Comparison of ENCODE assay signal across 7 mouse cellular contexts in the genomic region with DNA sequence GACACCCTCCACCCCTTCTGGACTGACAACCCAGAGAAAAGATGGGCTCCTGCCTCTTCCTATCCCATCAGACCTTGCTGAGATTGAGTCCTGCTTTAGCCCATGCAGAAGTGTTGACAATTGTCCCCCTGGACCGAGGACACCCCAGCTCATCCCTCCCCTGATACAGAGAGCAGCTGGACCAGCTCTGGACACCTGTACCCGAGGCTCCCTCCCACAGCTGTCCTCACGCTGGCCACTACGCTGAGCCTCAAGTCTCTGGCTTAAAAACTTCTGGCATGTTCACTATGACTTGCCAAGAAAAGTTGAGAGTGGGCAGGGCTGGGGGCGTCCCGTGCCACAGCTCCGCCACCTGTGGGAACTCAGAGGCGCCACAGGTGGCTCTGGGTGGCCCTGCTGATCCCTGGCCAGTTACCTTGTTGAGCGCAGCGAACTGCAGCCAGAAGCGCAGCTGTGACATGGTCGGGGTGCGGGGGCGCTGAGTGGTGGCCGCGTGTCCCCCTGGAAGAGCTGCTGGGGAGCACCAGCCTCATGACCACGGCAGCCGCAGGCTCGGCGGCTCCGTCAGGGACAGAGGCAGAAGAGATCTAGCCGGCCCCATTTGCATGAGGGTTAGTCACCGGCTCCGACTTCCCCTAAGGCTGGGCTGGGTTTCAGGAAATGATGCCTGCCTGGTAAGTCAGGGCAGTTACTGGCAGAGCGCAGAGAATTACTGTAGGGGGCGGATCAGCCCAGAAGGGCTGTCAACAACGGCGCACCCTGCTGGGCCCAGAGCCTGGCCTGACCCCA. TPM values are rescaled to one million over a fixed set of nuclear protein-coding genes. Genes with fewer than 3 reads are reported as not detected.
DNase-seq lines count a peak whose midpoint lies in the region; ATAC-seq and TF ChIP-seq lines count a peak whose summit lies in the region.

No protein-coding gene starts in this region.

- no peaks in the 10 kb centered on the region for H3K27me3 ChIP-seq in embryonic facial prominence, embryonic 12.5 days
- H3K27me3 ChIP-seq in heart, postnatal 0 days (ENCODE audit: control insufficient read depth, insufficient read depth, low read length), result no peaks in the 10 kb centered on the region
- H3K27me3 ChIP-seq in lung, postnatal 0 days (replicated peaks; ENCODE audit: insufficient read depth, low read length), result no peaks in the 10 kb centered on the region

- no peak; the same call in 1 of the 2 replicates for TF ChIP-seq EP300 in heart, postnatal 0 days (IDR thresholded peaks at IDR 0.05; ENCODE audit: low read depth)
- peak; percentile 81 for TF ChIP-seq EP300 in lung, postnatal 0 days (IDR thresholded peaks at IDR 0.05)

- no peaks in the 10 kb centered on the region for H3K9me3 ChIP-seq in embryonic facial prominence, embryonic 12.5 days
- no peaks in the 10 kb centered on the region for H3K9me3 ChIP-seq in heart, postnatal 0 days (replicated peaks; ENCODE audit: control insufficient read depth, low read length)
- no peaks in the 10 kb centered on the region for H3K9me3 ChIP-seq in lung, postnatal 0 days (ENCODE audit: low read length)

- no peak for ATAC-seq in embryonic facial prominence, embryonic 12.5 days (ENCODE audit: insufficient number of reproducible peaks, insufficient read depth, low FRiP score, low TSS enrichment)
- ATAC-seq in heart, postnatal 0 days (ENCODE audit: insufficient read depth, low read depth), result peak; percentile 57
- peak; percentile 84 for ATAC-seq in lung, postnatal 0 days

- peak overlapping the region; percentile 43 for H3K4me2 ChIP-seq in embryonic facial prominence, embryonic 12.5 days (replicated peaks)
- peak overlapping the region; percentile 56 for H3K4me2 ChIP-seq in heart, postnatal 0 days (ENCODE audit: low read depth, low read length)
- peak overlapping the region; percentile 62 for H3K4me2 ChIP-seq in lung, postnatal 0 days (replicated peaks; ENCODE audit: low read depth, low read length)

- H3K36me3 ChIP-seq in embryonic facial prominence, embryonic 12.5 days, result peaks cover 11% of the 10 kb centered on the region
- peaks cover 9% of the 10 kb centered on the region for H3K36me3 ChIP-seq in heart, postnatal 0 days (replicated peaks; ENCODE audit: control insufficient read depth, insufficient read depth, low read length)
- peaks cover 18% of the 10 kb centered on the region; the same call in 1 of the 2 replicates for H3K36me3 ChIP-seq in lung, postnatal 0 days (ENCODE audit: insufficient read depth, low read length)

- no peak overlapping the region for H3K27ac ChIP-seq in embryonic facial prominence, embryonic 12.5 days
- peak overlapping the region; percentile 59 for H3K27ac ChIP-seq in heart, postnatal 0 days (ENCODE audit: low read depth)
- peak overlapping the region; percentile 95 for H3K27ac ChIP-seq in lung, postnatal 0 days (ENCODE audit: low read length)

- 17% methylated on average over 28 of the region's 28 CpGs for WGBS in embryonic facial prominence, embryonic 12.5 days
- WGBS in heart, postnatal 0 days, result 19% methylated on average over 28 of the region's 28 CpGs
- 17% methylated on average over 28 of the region's 28 CpGs for WGBS in lung, postnatal 0 days

- peaks cover 41% of the 10 kb centered on the region for H3K4me1 ChIP-seq in embryonic facial prominence, embryonic 12.5 days
- H3K4me1 ChIP-seq in heart, postnatal 0 days (ENCODE audit: control insufficient read depth, insufficient read depth), result peaks cover 29% of the 10 kb centered on the region
- H3K4me1 ChIP-seq in lung, postnatal 0 days (ENCODE audit: insufficient read depth, low read depth, low read length), result peaks cover 45% of the 10 kb centered on the region

- H3K9ac ChIP-seq in embryonic facial prominence, embryonic 12.5 days, result no peak overlapping the region; the same call in 1 of the 2 replicates
- peak overlapping the region; percentile 36 for H3K9ac ChIP-seq in heart, postnatal 0 days (replicated peaks; ENCODE audit: low read depth, low read length)
- peak overlapping the region; percentile 60 for H3K9ac ChIP-seq in lung, postnatal 0 days (replicated peaks; ENCODE audit: low read depth)

- H3K4me3 ChIP-seq in embryonic facial prominence, embryonic 12.5 days, result 0 out of 2 replicates have a peak overlapping the region, but pooled peaks have one; percentile 15
- peak overlapping the region; percentile 32 for H3K4me3 ChIP-seq in heart, postnatal 0 days (ENCODE audit: low read depth, low read length)
- peak overlapping the region; percentile 42 for H3K4me3 ChIP-seq in lung, postnatal 0 days (ENCODE audit: low read depth, low read length)

- peak; percentile 33; the same call in 1 of the 2 replicates for TF ChIP-seq CTCF in heart, postnatal 0 days (IDR thresholded peaks at IDR 0.05; ENCODE audit: low read depth)
- TF ChIP-seq CTCF in lung, postnatal 0 days (IDR thresholded peaks at IDR 0.05), result peak; percentile 73

- DNase-seq in CD8-positive naive resting alpha-beta T cell, adult 2 months (ENCODE audit: low read depth in 2 of 2, low spot score in 2 of 2), result peak; percentile 73 to 79
- DNase-seq in Muller cell, postnatal 12 days (ENCODE audit: inconsistent ontology term), result peak; percentile 94
- DNase-seq in heart, postnatal 0 days (ENCODE audit: low spot score), result peak; percentile 78
- peak; percentile 59 to 77 for DNase-seq in kidney, postnatal 4 days
- DNase-seq in lung, postnatal 0 days (ENCODE audit: low spot score), result peak; percentile 96
- peak; percentile 66 for DNase-seq in spleen, adult 12 weeks (ENCODE audit: low spot score)

RNA-seq across cellular contexts. Expression of a gene that starts 28.0 kb away (rescaled TPM):
- polyA plus RNA-seq in embryonic facial prominence, embryonic 12.5 days (2016; fragmentation: Nextera tagmentation; extraction: Ambion mirVana), result 475 and 505 TPM in 2 replicates
- 490 and 500 TPM in 2 replicates for total RNA-seq in heart, postnatal 0 days (2014; rRNA removed; ENCODE audit: low replicate concordance)
- polyA plus RNA-seq in heart, postnatal 0 days (2015; fragmentation: Nextera tagmentation; extraction: Ambion mirVana), result 874 and 900 TPM in 2 replicates
- polyA plus RNA-seq in lung, postnatal 0 days (2015; fragmentation: Nextera tagmentation; extraction: Ambion mirVana), result 1,058 and 1,082 TPM in 2 replicates

RNA-seq across cellular contexts. Expression of a gene that starts 30.4 kb away (rescaled TPM):
- 15.2 and 16.1 TPM in 2 replicates for polyA plus RNA-seq in embryonic facial prominence, embryonic 12.5 days (2016; fragmentation: Nextera tagmentation; extraction: Ambion mirVana)
- total RNA-seq in heart, postnatal 0 days (2014; rRNA removed; ENCODE audit: low replicate concordance), result 21.1 and 22.0 TPM in 2 replicates
- 5.9 and 6.3 TPM in 2 replicates for polyA plus RNA-seq in heart, postnatal 0 days (2015; fragmentation: Nextera tagmentation; extraction: Ambion mirVana)
- 17.5 and 26.4 TPM in 2 replicates for polyA plus RNA-seq in lung, postnatal 0 days (2015; fragmentation: Nextera tagmentation; extraction: Ambion mirVana)

RNA-seq across cellular contexts. Expression of a gene that starts 35.4 kb away (rescaled TPM):
- 227 and 245 TPM in 2 replicates for polyA plus RNA-seq in embryonic facial prominence, embryonic 12.5 days (2016; fragmentation: Nextera tagmentation; extraction: Ambion mirVana)
- 70.6 and 106 TPM in 2 replicates for total RNA-seq in heart, postnatal 0 days (2014; rRNA removed; ENCODE audit: low replicate concordance)
- polyA plus RNA-seq in heart, postnatal 0 days (2015; fragmentation: Nextera tagmentation; extraction: Ambion mirVana), result 120 and 123 TPM in 2 replicates
- 178 and 202 TPM in 2 replicates for polyA plus RNA-seq in lung, postnatal 0 days (2015; fragmentation: Nextera tagmentation; extraction: Ambion mirVana)

RNA-seq across cellular contexts. Expression of a gene that starts 40.6 kb away (rescaled TPM):
- 17.2 and 18.5 TPM in 2 replicates for polyA plus RNA-seq in embryonic facial prominence, embryonic 12.5 days (2016; fragmentation: Nextera tagmentation; extraction: Ambion mirVana)
- total RNA-seq in heart, postnatal 0 days (2014; rRNA removed; ENCODE audit: low replicate concordance), result 40.3 and 57.4 TPM in 2 replicates
- 10.6 and 10.8 TPM in 2 replicates for polyA plus RNA-seq in heart, postnatal 0 days (2015; fragmentation: Nextera tagmentation; extraction: Ambion mirVana)
- polyA plus RNA-seq in lung, postnatal 0 days (2015; fragmentation: Nextera tagmentation; extraction: Ambion mirVana), result 19.0 and 19.8 TPM in 2 replicates

RNA-seq across cellular contexts. Expression of a gene that starts 58.6 kb away (rescaled TPM):
- polyA plus RNA-seq in embryonic facial prominence, embryonic 12.5 days (2016; fragmentation: Nextera tagmentation; extraction: Ambion mirVana), result 7.1 and 8.1 TPM in 2 replicates
- total RNA-seq in heart, postnatal 0 days (2014; rRNA removed; ENCODE audit: low replicate concordance), result 3.9 and 11.0 TPM in 2 replicates
- polyA plus RNA-seq in heart, postnatal 0 days (2015; fragmentation: Nextera tagmentation; extraction: Ambion mirVana), result 1.9 TPM in 2 replicates
- polyA plus RNA-seq in lung, postnatal 0 days (2015; fragmentation: Nextera tagmentation; extraction: Ambion mirVana), result 20.1 and 22.2 TPM in 2 replicates
